Mouse (Mus musculus) thymus, adult 2 months (tissue): ENCODE results near the gene Ifi35.

ENCODE experiments used
- CTCF ChIP-seq: fragments of 200-500 bp; IDR thresholded peaks from 2 replicates; pipeline ENCODE4 v1.5.1; 2012; ENCODE audit warnings: mild to moderate bottlenecking, control low read depth, low read length, moderate library complexity, borderline replicate concordance; ENCODE audit not compliant: control insufficient read depth, poor library complexity, insufficient read depth; ENCODE audit errors: extremely low read depth
- POLR2A ChIP-seq: fragments of 200-500 bp; IDR thresholded peaks from 2 replicates; pipeline ENCODE4 v1.6.1; 2012; ENCODE audit warnings: mild to moderate bottlenecking, low read length, control low read depth, moderate library complexity; ENCODE audit not compliant: control insufficient read depth, poor library complexity, insufficient read depth; ENCODE audit errors: extremely low read depth

DNA sequence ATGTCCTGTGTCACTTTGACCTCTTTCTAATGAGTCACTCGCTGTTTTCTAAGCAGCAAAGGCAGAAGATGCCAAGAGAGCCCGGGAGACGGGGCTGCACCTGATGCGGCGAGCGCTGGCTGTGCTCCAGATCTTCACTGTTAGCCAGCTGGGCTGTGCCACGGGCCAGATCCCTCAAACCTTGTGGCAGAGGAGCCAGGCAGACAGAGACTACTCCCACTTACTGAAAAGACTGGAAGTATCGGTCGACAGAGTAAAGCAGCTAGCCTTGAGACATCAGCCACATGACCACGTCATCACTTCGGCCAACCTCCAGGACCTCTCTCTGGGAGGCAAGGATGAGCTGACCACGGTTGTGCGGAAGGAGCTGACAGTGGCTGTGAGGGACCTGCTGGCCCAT, 14.8 kb upstream of the Ifi35 start:
- TF ChIP-seq CTCF (no peak), POLR2A (no peak)
